Comparison of ENCODE assay signal across 8 mouse cellular contexts in the genomic region with DNA sequence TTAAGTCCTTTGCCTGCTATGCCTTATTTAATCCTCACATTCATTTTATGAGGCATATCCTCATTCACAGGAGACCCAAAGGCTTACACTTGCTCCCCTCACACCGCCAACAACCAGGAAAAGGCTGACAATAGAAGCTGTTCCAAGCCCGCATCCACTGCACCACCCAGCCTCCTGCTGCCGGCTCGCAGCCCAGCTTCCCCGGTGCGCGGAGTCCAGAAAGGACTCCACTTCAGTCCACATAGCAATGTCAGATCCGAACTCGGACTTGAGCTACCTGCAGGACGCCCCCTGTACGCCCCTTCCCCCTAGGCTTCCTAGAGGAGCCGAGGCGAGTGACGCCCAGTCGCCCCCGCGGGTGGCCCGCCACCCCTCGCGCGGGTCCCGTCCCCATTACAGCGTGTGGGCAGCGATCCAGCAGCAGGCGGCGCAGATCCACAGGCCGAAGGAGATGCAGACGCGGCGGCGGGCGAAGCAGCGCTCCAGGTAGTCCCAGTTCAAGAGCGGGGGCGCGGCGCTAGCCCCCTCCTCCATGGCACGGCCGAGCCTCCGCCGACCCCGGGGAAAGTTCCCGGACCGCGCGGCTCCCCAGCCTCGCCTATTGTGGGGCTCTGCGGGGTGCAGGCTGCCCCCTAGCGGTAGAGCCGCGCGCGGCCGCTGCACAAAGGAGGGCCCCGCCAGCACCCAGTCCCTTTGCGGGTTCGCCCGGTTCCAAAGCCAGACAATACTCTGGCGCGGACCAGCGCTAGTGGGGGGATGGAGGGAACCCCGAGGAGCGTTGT. TPM values are rescaled to one million over a fixed set of nuclear protein-coding genes. Genes with fewer than 3 reads are reported as not detected.
DNase-seq lines count a peak whose midpoint lies in the region; ATAC-seq lines count a peak whose summit lies in the region.

No protein-coding gene starts in this region.

- intact Hi-C loops in left cerebral cortex, postnatal 10 days (cut with DNase I): loop anchor here (1.0 kb wide), 1 partner anchor 37 kb away; the partner anchor contains the start of gene Lsg1

- peak; percentile 88 for ATAC-seq in inflammation-experienced regulatory T-cells, adult 6 months
- peak; percentile 89 for ATAC-seq in megakaryocyte progenitor cell, adult 5-6 weeks (replicated peaks; ENCODE audit: poor library complexity)

- peak; percentile 76 to 83 for DNase-seq in adrenal gland, adult 18-20 months (ENCODE audit: low spot score in 2 of 2)
- DNase-seq in embryo, embryonic 10.5 days (ENCODE audit: low spot score): peak; percentile 82
- DNase-seq in gastrocnemius, postnatal 25 days: peak; percentile 73
- DNase-seq in left cerebral cortex, postnatal 10 days (ENCODE audit: extremely low spot score in 1 of 2, low spot score in 2 of 2): peak; percentile 70 to 87
- peak; percentile 85 to 86 for DNase-seq in right cerebral cortex, postnatal 10 days (ENCODE audit: low spot score in 2 of 2)
- peak; percentile 72 to 83 for DNase-seq in urinary bladder, postnatal 4 days (ENCODE audit: low spot score in 2 of 2)

RNA-seq across cellular contexts. Expression of gene Tmem44, which starts 0.5 kb away (rescaled TPM):
- total RNA-seq in adrenal gland, adult 18-20 months (2021): 1 to 10 TPM; 3.7 to 4.2 TPM
- total RNA-seq in gastrocnemius, postnatal 25 days (2021): 1 to 10 TPM; 2.3 to 2.5 TPM
- polyA plus RNA-seq in inflammation-experienced regulatory T-cells, adult 6 months (2017; shearing (Covaris generic)): under 1 TPM; 0.17 to 0.81 (median 0.70) TPM
- total RNA-seq in left cerebral cortex, postnatal 10 days (2021): 10 to 100 TPM; 66.6 to 73.0 TPM
- 0.27 TPM in 1 of 2 replicates, not detected in the other for total RNA-seq in megakaryocyte progenitor cell, adult 5-6 weeks (2015)
- total RNA-seq in megakaryocyte progenitor cell, adult 5-6 weeks (2017): 0.12 and 0.51 TPM in 2 replicates

RNA-seq across cellular contexts. Expression of gene Lsg1, which starts 37.2 kb away (rescaled TPM):
- total RNA-seq in adrenal gland, adult 18-20 months (2021): 10 to 100 TPM; 38.5 to 39.5 TPM
- total RNA-seq in gastrocnemius, postnatal 25 days (2021): 10 to 100 TPM; 16.3 to 17.5 TPM
- 10 to 100 TPM; 59.3 to 77.4 (median 74.7) TPM for polyA plus RNA-seq in inflammation-experienced regulatory T-cells, adult 6 months (2017; shearing (Covaris generic))
- 10 to 100 TPM; 20.5 to 20.8 TPM for total RNA-seq in left cerebral cortex, postnatal 10 days (2021)
- 36.4 and 42.8 TPM in 2 replicates for total RNA-seq in megakaryocyte progenitor cell, adult 5-6 weeks (2015)
- total RNA-seq in megakaryocyte progenitor cell, adult 5-6 weeks (2017): 69.8 and 74.7 TPM in 2 replicates

RNA-seq across cellular contexts. Expression of gene Fam43a, which starts 49.4 kb away (rescaled TPM):
- total RNA-seq in adrenal gland, adult 18-20 months (2021): 10 to 100 TPM; 24.6 to 30.9 TPM
- 1 to 10 TPM; 6.7 to 8.1 TPM for total RNA-seq in gastrocnemius, postnatal 25 days (2021)
- under 1 TPM; 0.50 to 0.88 (median 0.71) TPM for polyA plus RNA-seq in inflammation-experienced regulatory T-cells, adult 6 months (2017; shearing (Covaris generic))
- 10 to 100 TPM; 11.5 to 15.3 TPM for total RNA-seq in left cerebral cortex, postnatal 10 days (2021)
- 5.5 and 6.5 TPM in 2 replicates for total RNA-seq in megakaryocyte progenitor cell, adult 5-6 weeks (2015)
- total RNA-seq in megakaryocyte progenitor cell, adult 5-6 weeks (2017): 8.8 and 11.2 TPM in 2 replicates

Comparison
In these comparisons a context has a peak if more than half of its experiments do, and no peak if none do; other contexts are left out.
1. Peak in every context shown above with its lines: DNase-seq and ATAC-seq.
2. RNA of gene Tmem44, which starts 0.5 kb away (total RNA-seq): 66.6 to 73.0 TPM in left cerebral cortex, postnatal 10 days; 3.7 to 4.2 TPM in adrenal gland, adult 18-20 months, 2.3 to 2.5 TPM in gastrocnemius, postnatal 25 days and 0.12 to 0.51 TPM in megakaryocyte progenitor cell, adult 5-6 weeks; every median in the first group is over 10 times any median in the second.